Mouse (Mus musculus) stomach, postnatal 0 days (tissue): ENCODE measurements at regions not wholly inside any gene's neighbourhood (a gene's known extent, or its start where the extent isn't known, plus 50 kb on each side); places are given as distances from the start of the nearest gene placed in this dataset.

ENCODE experiments used
- CTCF ChIP-seq: IDR thresholded peaks from 2 replicates; pipeline ENCODE4 v1.5.1; 2016; ENCODE audit warnings: antibody characterized with exemption, low read depth, mild to moderate bottlenecking, moderate library complexity
- EP300 ChIP-seq: optimal IDR thresholded peaks from 2 replicates; pipeline ENCODE3; 2016; ENCODE audit warnings: antibody characterized with exemption

DNA sequence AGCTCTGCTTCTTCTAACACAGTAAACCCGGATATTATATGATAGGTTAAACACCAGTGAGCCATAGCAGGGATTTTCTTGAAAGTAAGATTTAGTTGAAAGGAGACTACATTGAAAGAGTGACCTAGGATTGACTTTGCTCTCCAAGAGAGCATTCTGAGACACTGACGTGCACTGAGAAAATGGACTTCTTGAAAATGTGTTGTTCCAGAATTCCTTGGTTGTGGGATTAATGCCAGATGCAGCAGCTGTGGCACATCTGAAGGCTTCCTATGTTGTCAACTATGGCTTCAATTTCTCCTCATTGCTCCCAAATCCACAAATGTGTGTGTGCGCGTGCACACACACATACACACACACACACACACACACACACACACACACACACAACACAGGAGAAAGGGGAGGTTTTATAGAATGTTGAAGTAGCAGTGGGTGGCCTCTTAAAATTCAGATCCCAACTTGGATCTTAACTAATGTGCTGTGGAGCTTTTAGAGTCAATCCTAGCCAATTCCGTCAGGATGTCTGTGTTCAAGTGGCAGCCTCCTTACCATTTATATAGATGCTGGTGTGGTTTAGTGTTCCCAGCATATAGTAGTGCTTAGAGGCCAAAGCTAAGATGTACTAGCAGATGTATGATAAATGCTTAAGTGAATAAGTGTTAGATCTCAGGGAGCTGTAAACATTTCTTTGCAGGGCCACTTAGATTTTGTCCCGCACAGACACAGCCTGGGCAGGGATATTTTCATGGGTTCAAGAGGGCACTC is 346.5 kb downstream of the C1d start:
- TF ChIP-seq EP300 (no peak), CTCF (no peak)
